Mouse (Mus musculus): ENCODE measurements around the gene Mboat2. TPM values are rescaled to one million over a fixed set of nuclear protein-coding genes. Genes with fewer than 3 reads are reported as not detected.

Gene Mboat2
- polyA plus RNA-seq, 1 experiment from 2014 or later: 49.9 TPM

DNA sequence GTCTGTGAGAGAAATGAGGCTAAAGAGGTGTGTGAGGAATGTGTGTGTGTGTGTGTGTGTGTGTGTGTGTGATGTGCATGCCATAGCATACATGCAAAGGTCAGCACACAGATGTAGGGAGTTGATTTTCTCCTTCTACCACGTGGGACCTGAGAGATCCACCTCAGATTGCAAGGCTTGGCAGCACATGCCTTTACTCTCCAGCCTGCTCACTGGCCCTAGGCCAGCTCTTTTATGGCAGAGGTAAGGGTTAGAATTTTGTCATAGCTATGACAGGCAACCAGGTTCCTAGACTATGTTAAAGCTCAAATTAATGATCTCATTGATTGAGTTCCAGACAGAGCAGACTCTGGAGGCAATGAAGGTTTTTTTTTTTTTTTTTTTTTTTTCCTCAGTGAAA lies 33.1 kb downstream of the Mboat2 start:
- Histone ChIP-seq H3K4me1 (peaks cover 25% of the 10 kb centered on the region), H3K27ac (0 out of 2 replicates have a peak overlapping the region, but pooled peaks have one; percentile 11), H3K9me3 (no peaks in the 10 kb centered on the region), H3K4me2 (no peak overlapping the region), H3K9ac (no peak overlapping the region), H3K36me3 (no peaks in the 10 kb centered on the region), H3K4me3 (no peak overlapping the region), H3K27me3 (no peaks in the 10 kb centered on the region)
- no peak for ATAC-seq (ENCODE audit: insufficient number of reproducible peaks, insufficient read depth, low FRiP score, low TSS enrichment, low read depth)
- 35% methylated on average over 1 of the region's 1 CpGs for WGBS

DNA sequence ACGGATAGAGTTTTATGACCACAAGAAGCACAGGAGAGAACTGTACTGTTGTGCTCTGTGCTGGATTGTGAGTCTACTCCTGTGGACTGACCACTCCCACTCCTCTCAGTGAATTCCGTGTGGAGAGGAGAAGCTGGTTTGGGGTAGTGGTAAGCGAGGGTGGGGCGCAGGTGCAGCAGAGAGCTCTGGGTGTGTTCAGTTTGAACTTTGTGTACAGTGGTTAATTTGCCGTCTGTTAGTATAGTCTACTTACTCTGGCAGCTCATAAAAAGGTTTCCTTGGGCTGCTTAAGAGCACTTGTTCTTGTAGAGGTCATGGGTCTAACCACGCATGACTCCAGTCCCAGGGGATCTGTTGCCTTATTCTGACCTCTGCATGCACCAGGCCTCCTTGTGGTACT lies 36.0 kb downstream of the Mboat2 start:
- H3K27me3 ChIP-seq: no peaks in the 10 kb centered on the region
- H3K36me3 ChIP-seq: no peaks in the 10 kb centered on the region
- no peak for ATAC-seq (ENCODE audit: insufficient number of reproducible peaks, insufficient read depth, low FRiP score, low TSS enrichment, low read depth)
- no peak overlapping the region for H3K4me2 ChIP-seq
- no peak overlapping the region for H3K4me3 ChIP-seq
- H3K4me1 ChIP-seq: peaks cover 27% of the 10 kb centered on the region
- H3K9ac ChIP-seq: no peak overlapping the region
- no peak overlapping the region for H3K27ac ChIP-seq
- 84% methylated on average over 6 of the region's 6 CpGs for WGBS
- H3K9me3 ChIP-seq: no peaks in the 10 kb centered on the region

DNA sequence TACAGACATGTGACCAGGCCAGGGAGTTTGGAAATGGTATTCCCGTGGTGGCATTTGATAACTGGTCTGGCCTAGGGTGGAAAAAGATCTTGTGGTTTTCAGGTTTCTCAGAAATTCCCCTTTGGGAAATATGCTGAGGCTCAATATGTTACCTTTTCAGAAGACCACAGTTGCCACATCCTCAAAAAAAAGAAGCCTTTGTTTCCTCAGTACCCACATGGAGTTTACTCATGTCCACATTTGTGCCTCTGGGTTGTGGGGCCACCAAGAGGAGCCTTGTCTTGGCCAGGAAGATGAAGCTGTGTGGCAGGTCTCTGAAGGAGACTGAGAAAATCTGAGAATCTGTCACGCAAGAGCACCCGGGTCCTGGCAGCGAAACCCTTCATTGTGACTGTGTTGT lies 38.0 kb downstream of the Mboat2 start:
- no peak overlapping the region for H3K4me2 ChIP-seq
- H3K9me3 ChIP-seq: no peaks in the 10 kb centered on the region
- no peak for ATAC-seq (ENCODE audit: insufficient number of reproducible peaks, insufficient read depth, low FRiP score, low TSS enrichment, low read depth)
- no peaks in the 10 kb centered on the region for H3K36me3 ChIP-seq
- H3K4me3 ChIP-seq: no peak overlapping the region
- H3K4me1 ChIP-seq: peaks cover 30% of the 10 kb centered on the region
- WGBS: 78% methylated on average over 4 of the region's 4 CpGs
- H3K9ac ChIP-seq: no peak overlapping the region
- H3K27me3 ChIP-seq: no peaks in the 10 kb centered on the region
- no peak overlapping the region for H3K27ac ChIP-seq

DNA sequence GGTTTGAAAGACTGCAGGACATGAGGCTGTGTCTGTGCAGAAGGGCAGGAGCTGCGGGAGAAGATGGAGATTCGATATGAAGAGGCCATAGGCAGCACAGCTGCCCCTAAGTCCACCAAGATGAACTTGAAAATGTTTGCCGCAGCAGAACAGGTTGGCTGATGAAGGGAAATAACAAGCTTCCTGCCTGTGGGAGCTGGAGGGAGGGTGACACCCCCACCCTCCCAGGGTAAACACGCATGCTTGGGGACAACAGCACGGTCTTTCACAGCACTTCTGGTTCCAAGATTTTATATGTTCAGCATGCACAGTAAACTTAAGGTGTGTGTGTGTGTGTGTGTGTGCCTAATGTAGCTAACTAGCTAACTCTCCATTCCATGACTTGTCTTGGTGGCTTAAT lies 38.6 kb downstream of the Mboat2 start:
- no peak overlapping the region for H3K27ac ChIP-seq
- H3K4me1 ChIP-seq: peaks cover 28% of the 10 kb centered on the region
- H3K27me3 ChIP-seq: no peaks in the 10 kb centered on the region
- no peak for ATAC-seq (ENCODE audit: insufficient number of reproducible peaks, insufficient read depth, low FRiP score, low TSS enrichment, low read depth)
- 71% methylated on average over 5 of the region's 5 CpGs for WGBS
- H3K4me3 ChIP-seq: no peak overlapping the region
- H3K4me2 ChIP-seq: no peak overlapping the region
- no peaks in the 10 kb centered on the region for H3K9me3 ChIP-seq
- H3K9ac ChIP-seq: no peak overlapping the region
- H3K36me3 ChIP-seq: no peaks in the 10 kb centered on the region

DNA sequence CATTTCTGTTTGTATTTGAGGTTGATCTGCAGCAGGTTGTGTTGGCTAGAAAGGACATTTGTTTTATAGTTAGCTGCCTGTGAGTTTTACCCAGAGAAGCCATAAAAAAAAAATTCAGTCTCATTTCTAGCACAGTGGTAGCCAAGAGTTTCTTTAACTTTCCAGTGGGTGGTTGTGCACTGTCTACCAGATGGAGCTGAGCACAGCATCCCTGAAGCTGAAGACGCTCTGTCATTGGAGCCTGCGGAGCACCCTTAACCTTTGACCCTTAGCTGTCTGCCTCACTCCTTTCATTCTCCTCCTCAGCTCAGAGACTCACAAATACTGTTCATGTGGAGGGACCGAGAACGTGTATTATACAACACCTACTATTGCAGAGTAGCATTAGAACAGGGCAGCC lies 40.2 kb downstream of the Mboat2 start:
- H3K4me2 ChIP-seq: no peak overlapping the region
- H3K27me3 ChIP-seq: no peaks in the 10 kb centered on the region
- no peak for ATAC-seq (ENCODE audit: insufficient number of reproducible peaks, insufficient read depth, low FRiP score, low TSS enrichment, low read depth)
- 54% methylated on average over 4 of the region's 4 CpGs for WGBS
- H3K4me3 ChIP-seq: no peak overlapping the region
- peaks cover 27% of the 10 kb centered on the region for H3K4me1 ChIP-seq
- no peaks in the 10 kb centered on the region for H3K36me3 ChIP-seq
- no peak overlapping the region for H3K9ac ChIP-seq
- no peak overlapping the region for H3K27ac ChIP-seq
- H3K9me3 ChIP-seq: no peaks in the 10 kb centered on the region

DNA sequence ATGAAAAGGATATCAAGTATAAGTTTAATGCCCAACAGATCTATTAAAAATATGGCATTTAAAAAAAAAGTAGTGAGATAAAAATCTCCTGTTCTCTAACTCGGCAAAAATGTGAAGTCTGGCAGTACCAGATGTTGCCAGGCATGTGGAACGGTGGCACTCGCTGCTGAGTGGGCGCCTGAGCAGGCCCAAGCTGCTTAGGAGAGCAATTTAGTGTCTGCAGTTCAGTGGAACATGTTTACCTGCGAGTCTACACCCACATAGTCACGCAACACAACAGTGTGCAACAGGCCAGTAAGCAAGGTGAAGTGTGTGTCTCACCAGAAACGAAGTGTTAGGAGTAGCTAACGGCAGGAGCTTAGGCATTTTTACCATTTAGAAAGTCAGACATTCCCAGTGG lies 41.6 kb downstream of the Mboat2 start:
- Histone ChIP-seq H3K36me3 (no peaks in the 10 kb centered on the region), H3K4me3 (no peak overlapping the region), H3K9ac (no peak overlapping the region), H3K9me3 (no peaks in the 10 kb centered on the region), H3K4me2 (no peak overlapping the region), H3K27ac (no peak overlapping the region), H3K4me1 (peaks cover 40% of the 10 kb centered on the region), H3K27me3 (no peaks in the 10 kb centered on the region)
- WGBS: 74% methylated on average over 8 of the region's 8 CpGs
- no peak for ATAC-seq (ENCODE audit: insufficient number of reproducible peaks, insufficient read depth, low FRiP score, low TSS enrichment, low read depth)

DNA sequence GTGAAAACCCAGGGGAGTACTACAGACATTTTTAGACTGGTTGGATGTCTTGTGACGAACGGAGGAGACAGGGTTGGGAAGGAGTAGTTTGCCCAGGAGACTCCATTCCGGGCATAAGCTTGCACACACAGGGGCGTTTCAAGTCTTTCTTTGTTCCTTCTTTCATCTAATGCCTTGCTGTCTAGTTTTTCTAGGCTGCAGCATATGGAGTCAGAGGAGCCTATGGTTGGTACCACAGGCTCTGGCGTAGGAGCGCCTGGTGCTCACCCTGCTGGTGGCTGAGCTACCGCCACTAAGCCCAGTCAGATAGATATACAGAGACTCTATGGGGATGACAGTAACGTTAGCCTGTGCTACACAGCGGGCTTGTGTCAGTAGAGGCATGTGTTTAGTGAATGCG lies 42.0 kb downstream of the Mboat2 start:
- Histone ChIP-seq H3K27ac (no peak overlapping the region), H3K4me1 (peaks cover 45% of the 10 kb centered on the region), H3K27me3 (no peaks in the 10 kb centered on the region), H3K4me2 (no peak overlapping the region), H3K9me3 (no peaks in the 10 kb centered on the region), H3K36me3 (no peaks in the 10 kb centered on the region), H3K9ac (no peak overlapping the region), H3K4me3 (no peak overlapping the region)
- 77% methylated on average over 10 of the region's 10 CpGs for WGBS
- no peak for ATAC-seq (ENCODE audit: insufficient number of reproducible peaks, insufficient read depth, low FRiP score, low TSS enrichment, low read depth)

DNA sequence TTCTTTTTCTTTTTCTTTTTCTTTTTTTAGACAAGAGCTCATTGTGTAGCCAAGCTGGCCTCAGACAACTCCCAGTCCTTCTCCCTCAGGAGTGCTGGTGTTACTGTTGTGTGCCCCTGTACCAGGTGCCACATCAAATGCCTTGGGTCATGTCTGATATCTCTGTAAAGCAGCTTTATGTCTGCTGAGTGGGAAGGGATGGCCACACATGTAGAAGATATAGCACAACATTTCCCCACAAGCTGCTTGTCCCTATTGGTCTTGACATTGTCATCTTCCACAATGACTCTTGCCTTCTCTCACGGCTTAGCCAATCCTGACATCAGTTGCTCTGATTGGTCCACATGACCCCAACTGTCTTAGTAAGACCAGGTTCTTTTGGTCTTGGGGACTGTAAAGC lies 45.2 kb downstream of the Mboat2 start:
- ATAC-seq (ENCODE audit: insufficient number of reproducible peaks, insufficient read depth, low FRiP score, low TSS enrichment, low read depth): no peak
- no peak overlapping the region for H3K4me2 ChIP-seq
- no peaks in the 10 kb centered on the region for H3K27me3 ChIP-seq
- peaks cover 45% of the 10 kb centered on the region for H3K4me1 ChIP-seq
- H3K4me3 ChIP-seq: no peak overlapping the region
- no peak overlapping the region for H3K9ac ChIP-seq
- no peak overlapping the region for H3K27ac ChIP-seq
- no peaks in the 10 kb centered on the region for H3K36me3 ChIP-seq
- 82% methylated on average over 1 of the region's 1 CpGs for WGBS
- H3K9me3 ChIP-seq: no peaks in the 10 kb centered on the region

DNA sequence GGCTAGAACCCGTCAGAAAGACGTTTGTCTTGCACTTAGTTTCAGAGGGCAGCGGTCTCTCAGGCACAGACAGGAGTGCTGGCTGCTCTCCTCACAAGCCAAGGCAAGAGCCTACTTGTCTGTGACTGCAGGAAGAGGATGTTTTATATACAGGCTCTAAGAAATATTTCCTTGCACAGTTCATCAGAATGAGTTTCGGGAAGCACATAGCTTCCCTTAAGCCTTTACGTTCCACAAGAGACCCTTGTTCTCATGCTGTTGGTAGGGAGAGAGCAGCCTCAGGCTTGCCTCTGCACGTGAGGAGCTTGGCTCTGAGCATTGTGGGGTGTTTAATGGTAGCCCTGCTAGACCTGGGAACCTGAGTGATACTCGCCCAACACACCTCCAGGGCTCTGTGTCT lies 46.6 kb downstream of the Mboat2 start:
- H3K27ac ChIP-seq: peak overlapping the region; percentile 80
- no peak overlapping the region for H3K4me2 ChIP-seq
- H3K27me3 ChIP-seq: no peaks in the 10 kb centered on the region
- no peak overlapping the region for H3K9ac ChIP-seq
- no peaks in the 10 kb centered on the region for H3K9me3 ChIP-seq
- H3K36me3 ChIP-seq: no peaks in the 10 kb centered on the region
- WGBS: 41% methylated on average over 7 of the region's 7 CpGs
- peak; percentile 64; the same call in 1 of the 2 replicates for ATAC-seq (ENCODE audit: insufficient number of reproducible peaks, insufficient read depth, low FRiP score, low TSS enrichment, low read depth)
- peaks cover 36% of the 10 kb centered on the region for H3K4me1 ChIP-seq
- H3K4me3 ChIP-seq: no peak overlapping the region

DNA sequence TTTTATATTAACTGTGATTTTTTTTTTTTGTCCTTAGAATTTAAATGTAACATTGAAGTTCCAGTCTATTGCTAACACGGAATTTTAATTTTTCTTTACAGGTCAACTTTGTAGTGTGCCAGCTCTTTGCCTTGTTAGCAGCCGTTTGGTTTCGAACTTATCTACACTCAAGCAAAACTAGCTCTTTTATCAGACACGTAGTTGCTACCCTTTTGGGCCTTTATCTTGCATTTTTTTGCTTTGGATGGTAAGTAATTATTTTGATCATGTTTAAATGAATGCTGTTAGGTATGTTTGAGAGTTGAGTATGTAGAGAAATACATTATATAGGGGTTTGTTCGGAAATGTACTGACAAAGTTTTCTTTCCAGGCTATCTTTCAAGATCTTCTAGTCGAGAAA lies 47.4 kb downstream of the Mboat2 start:
- no peak for ATAC-seq (ENCODE audit: insufficient number of reproducible peaks, insufficient read depth, low FRiP score, low TSS enrichment, low read depth)
- H3K36me3 ChIP-seq: peaks cover 5% of the 10 kb centered on the region; the same call in 1 of the 2 replicates
- H3K4me2 ChIP-seq: no peak overlapping the region
- H3K27me3 ChIP-seq: no peaks in the 10 kb centered on the region
- H3K4me3 ChIP-seq: no peak overlapping the region
- H3K27ac ChIP-seq: 0 out of 2 replicates have a peak overlapping the region, but pooled peaks have one; percentile 80
- 89% methylated on average over 6 of the region's 6 CpGs for WGBS
- no peaks in the 10 kb centered on the region for H3K9me3 ChIP-seq
- peaks cover 30% of the 10 kb centered on the region for H3K4me1 ChIP-seq
- no peak overlapping the region for H3K9ac ChIP-seq

DNA sequence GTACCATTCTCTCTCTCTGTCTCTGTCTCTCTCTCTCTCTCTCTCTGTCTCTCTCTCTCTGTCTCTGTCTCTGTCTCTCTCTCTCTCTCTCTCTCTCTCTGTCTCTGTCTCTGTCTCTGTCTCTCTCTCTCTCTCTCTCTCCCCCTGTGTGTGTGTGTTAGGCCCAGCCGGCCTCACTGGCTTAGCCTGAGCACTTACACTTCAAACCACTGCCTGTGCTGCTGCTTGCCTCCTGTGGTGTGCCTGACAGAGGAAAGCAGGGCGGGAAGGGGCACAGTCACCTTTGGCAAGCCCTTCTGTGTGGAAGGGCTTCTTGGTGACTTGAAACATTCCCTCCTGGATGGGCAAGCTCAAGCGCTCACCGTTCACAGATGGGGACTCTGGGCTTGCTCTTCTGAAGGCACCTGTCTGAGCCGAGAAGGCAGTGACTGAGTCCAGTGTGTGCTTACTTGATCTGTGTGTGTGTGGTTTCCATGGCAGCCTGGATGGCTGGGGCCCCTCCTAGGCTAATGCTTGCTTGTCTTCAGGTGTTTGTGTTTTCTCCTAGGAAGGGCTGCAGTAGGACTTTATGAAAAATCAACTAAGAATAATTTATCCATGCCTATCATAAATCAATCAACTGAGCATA lies 48.2 kb downstream of the Mboat2 start:
- no peaks in the 10 kb centered on the region for H3K27me3 ChIP-seq
- H3K4me1 ChIP-seq: peaks cover 30% of the 10 kb centered on the region
- no peak overlapping the region for H3K27ac ChIP-seq
- H3K4me2 ChIP-seq: no peak overlapping the region
- WGBS: 52% methylated on average over 5 of the region's 5 CpGs
- H3K36me3 ChIP-seq: peaks cover 13% of the 10 kb centered on the region
- no peak for ATAC-seq (ENCODE audit: insufficient number of reproducible peaks, insufficient read depth, low FRiP score, low TSS enrichment, low read depth)
- no peak overlapping the region for H3K4me3 ChIP-seq
- H3K9me3 ChIP-seq: no peaks in the 10 kb centered on the region
- H3K9ac ChIP-seq: no peak overlapping the region

DNA sequence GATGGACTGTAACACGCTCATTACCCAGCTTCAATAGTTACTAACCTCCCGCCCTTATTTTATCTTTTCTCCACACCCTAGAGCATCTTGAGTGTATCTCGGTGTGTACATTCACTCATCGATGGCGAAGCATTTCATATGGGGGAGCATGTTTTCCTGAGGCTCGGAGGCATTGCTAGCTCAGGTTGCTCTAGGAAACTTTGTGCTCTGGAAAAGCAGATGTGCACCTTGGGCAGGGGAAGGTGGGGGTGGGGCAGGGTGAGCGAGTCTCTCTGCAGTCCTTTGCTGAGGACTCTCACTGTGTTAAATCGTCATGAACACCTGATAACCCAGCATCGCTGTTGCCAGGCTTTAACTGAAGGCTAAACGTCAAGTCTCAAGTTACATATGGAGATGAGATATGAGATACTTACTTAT lies 48.9 kb downstream of the Mboat2 start:
- Histone ChIP-seq H3K4me1 (peaks cover 30% of the 10 kb centered on the region), H3K36me3 (peaks cover 17% of the 10 kb centered on the region), H3K9ac (no peak overlapping the region), H3K4me2 (no peak overlapping the region), H3K4me3 (no peak overlapping the region), H3K9me3 (no peaks in the 10 kb centered on the region), H3K27ac (no peak overlapping the region), H3K27me3 (no peaks in the 10 kb centered on the region)
- 65% methylated on average over 10 of the region's 10 CpGs for WGBS
- no peak for ATAC-seq (ENCODE audit: insufficient number of reproducible peaks, insufficient read depth, low FRiP score, low TSS enrichment, low read depth)
